Mouse (Mus musculus) liver, embryonic 16.5 days (tissue): ENCODE data around the gene Gnl2. TPM values are rescaled to one million over a fixed set of nuclear protein-coding genes. Genes with fewer than 3 reads are reported as not detected.

Experiments
- ATAC-seq: fragments of 200-750 bp; cut with Nextera tagmentation; 2 replicates; pipeline ENCODE4 v1.8.0; 2017; ENCODE audit warnings: low read depth, mild to moderate bottlenecking, moderate number of reproducible peaks, moderate library complexity
- H3K27ac ChIP-seq: fragments of 300-500 bp; sonication (generic); 2 replicates; pipeline ENCODE4 v1.5.1; 2014; ENCODE audit warnings: mild to moderate bottlenecking, low read length
- H3K27me3 ChIP-seq: fragments of 300-500 bp; sonication (generic); 2 replicates; pipeline ENCODE4 v1.6.1; 2014; ENCODE audit warnings: low read depth, low read length, mixed read lengths; ENCODE audit not compliant: control insufficient read depth, insufficient read depth
- H3K36me3 ChIP-seq: fragments of 300-500 bp; sonication (generic); 2 replicates; pipeline ENCODE4 v1.6.1; 2014; ENCODE audit warnings: mild to moderate bottlenecking; ENCODE audit not compliant: control insufficient read depth, insufficient read depth
- H3K4me1 ChIP-seq: fragments of 300-500 bp; sonication (generic); 2 replicates; pipeline ENCODE4 v1.6.1; 2014; ENCODE audit warnings: low read depth, low read length, mixed read lengths; ENCODE audit not compliant: control insufficient read depth
- H3K4me2 ChIP-seq: fragments of 300-500 bp; sonication (generic); 2 replicates; pipeline ENCODE4 v1.6.1; 2014; ENCODE audit warnings: low read depth, low read length, mixed read lengths
- H3K4me3 ChIP-seq: fragments of 300-500 bp; sonication (generic); 2 replicates; pipeline ENCODE4 v1.5.1; 2014; ENCODE audit warnings: low read depth, mild to moderate bottlenecking, low read length
- H3K9ac ChIP-seq: fragments of 300-500 bp; sonication (generic); 2 replicates; pipeline ENCODE4 v1.6.1; 2014; ENCODE audit warnings: low read depth, low read length
- H3K9me3 ChIP-seq: fragments of 300-500 bp; sonication (generic); replicated peaks from 2 replicates; pipeline ENCODE4 v1.6.1; 2016; ENCODE audit warnings: low read length; ENCODE audit not compliant: control insufficient read depth
- WGBS: fragments of 180-500 bp; shearing (Covaris S2); extraction: QIAGEN DNeasy Blood & Tissue Kit; methylation state at CpG from one replicate; pipeline ENCODE4 v1.1.7; 2014; ENCODE audit not compliant: insufficient replicate concordance; 5-methylcytosine and 5-hydroxymethylcytosine counted together
- polyA plus RNA-seq: library from polyadenylated mRNA; unstranded; fragments of >200 nt; fragmentation: Nextera tagmentation; extraction: Ambion mirVana; gene quantifications from 2 replicates; pipeline ENCODE4 v1.2.1, GENCODE M21; 2015

Gene Gnl2
- polyA plus RNA-seq, result 30.1 TPM in 2 replicates

GRCm38 (mm10) chr4:125015806-125016635 is at the start of gene Gnl2:
Gene Gnl2, plus strand, starts transcription at chr4:125016585.
- WGBS, result 55% methylated on average over 10 of the region's 10 CpGs
- ATAC-seq, result no peak; the same call in 1 of the 2 replicates

GRCm38 (mm10) chr4:124968711-124969110 is 47.7 kb upstream of the Gnl2 start:
- ATAC-seq, result no peak
- no peak overlapping the region for H3K27ac ChIP-seq
- no peaks in the 10 kb centered on the region for H3K9me3 ChIP-seq
- no peaks in the 10 kb centered on the region for H3K36me3 ChIP-seq
- H3K4me2 ChIP-seq, result no peak overlapping the region
- no peaks in the 10 kb centered on the region for H3K27me3 ChIP-seq
- 48% methylated on average over 6 of the region's 6 CpGs for WGBS
- no peak overlapping the region for H3K4me3 ChIP-seq
- no peaks in the 10 kb centered on the region for H3K4me1 ChIP-seq
- no peak overlapping the region for H3K9ac ChIP-seq

More at GRCm38 (mm10) chr4:125015806-125016635, at the start of gene Gnl2:
- no peaks in the 10 kb centered on the region for H3K9me3 ChIP-seq
- H3K27me3 ChIP-seq, result no peaks in the 10 kb centered on the region
- H3K4me2 ChIP-seq, result no peak within 1 kb of the TSS
- H3K27ac ChIP-seq, result no peak within 1 kb of the TSS
- H3K4me3 ChIP-seq, result no peak within 1 kb of the TSS
- H3K9ac ChIP-seq, result no peak within 1 kb of the TSS
- no peaks in the 10 kb centered on the region for H3K4me1 ChIP-seq
- H3K36me3 ChIP-seq, result no peaks in the 10 kb centered on the region

- H3K9ac ChIP-seq, result no peak overlapping the region
- no peak overlapping the region for H3K4me3 ChIP-seq
- H3K4me1 ChIP-seq, result no peaks in the 10 kb centered on the region
- no peak overlapping the region for H3K4me2 ChIP-seq
- no peak for ATAC-seq
- WGBS, result 28% methylated on average over 7 of the region's 7 CpGs
- no peaks in the 10 kb centered on the region for H3K36me3 ChIP-seq
- H3K9me3 ChIP-seq, result no peaks in the 10 kb centered on the region
- H3K27ac ChIP-seq, result no peak overlapping the region
- H3K27me3 ChIP-seq, result no peaks in the 10 kb centered on the region
Observed at GRCm38 (mm10) chr4:124969219-124969848, 47.1 kb upstream of the Gnl2 start.

- Histone ChIP-seq H3K4me2 (no peak overlapping the region), H3K9ac (no peak overlapping the region), H3K4me1 (no peaks in the 10 kb centered on the region), H3K9me3 (no peaks in the 10 kb centered on the region), H3K27ac (no peak overlapping the region), H3K4me3 (no peak overlapping the region), H3K36me3 (no peaks in the 10 kb centered on the region), H3K27me3 (no peaks in the 10 kb centered on the region)
- no peak for ATAC-seq
- WGBS, result 62% methylated on average over 11 of the region's 11 CpGs
Observed at GRCm38 (mm10) chr4:124970194-124970593, 46.2 kb upstream of the Gnl2 start.

- 47% methylated on average over 5 of the region's 5 CpGs for WGBS
- ATAC-seq, result no peak
Observed at GRCm38 (mm10) chr4:124970677-124971076, 45.7 kb upstream of the Gnl2 start.

GRCm38 (mm10) chr4:124971094-124971493 is 45.3 kb upstream of the Gnl2 start:
- Histone ChIP-seq H3K27me3 (no peaks in the 10 kb centered on the region), H3K9ac (no peak overlapping the region), H3K9me3 (no peaks in the 10 kb centered on the region), H3K36me3 (no peaks in the 10 kb centered on the region), H3K4me3 (no peak overlapping the region), H3K4me1 (no peaks in the 10 kb centered on the region), H3K27ac (no peak overlapping the region), H3K4me2 (no peak overlapping the region)
- WGBS, result 62% methylated on average over 8 of the region's 8 CpGs
- no peak for ATAC-seq

More at GRCm38 (mm10) chr4:124970677-124971076, 45.7 kb upstream of the Gnl2 start:
- Histone ChIP-seq H3K9ac (no peak overlapping the region), H3K36me3 (no peaks in the 10 kb centered on the region), H3K27me3 (no peaks in the 10 kb centered on the region), H3K27ac (no peak overlapping the region), H3K4me1 (no peaks in the 10 kb centered on the region), H3K4me2 (no peak overlapping the region), H3K4me3 (no peak overlapping the region), H3K9me3 (no peaks in the 10 kb centered on the region)

GRCm38 (mm10) chr4:124972316-124972715 is 44.1 kb upstream of the Gnl2 start:
- ATAC-seq, result no peak
- WGBS, result 49% methylated on average over 9 of the region's 9 CpGs

GRCm38 (mm10) chr4:124973296-124973695 is 43.1 kb upstream of the Gnl2 start:
- Histone ChIP-seq H3K27me3 (no peaks in the 10 kb centered on the region), H3K4me1 (no peaks in the 10 kb centered on the region), H3K9ac (no peak overlapping the region), H3K27ac (no peak overlapping the region), H3K9me3 (no peaks in the 10 kb centered on the region), H3K4me3 (no peak overlapping the region), H3K36me3 (no peaks in the 10 kb centered on the region), H3K4me2 (no peak overlapping the region)
- 45% methylated on average over 2 of the region's 2 CpGs for WGBS
- no peak for ATAC-seq

More at GRCm38 (mm10) chr4:124972316-124972715, 44.1 kb upstream of the Gnl2 start:
- H3K36me3 ChIP-seq, result no peaks in the 10 kb centered on the region
- H3K9ac ChIP-seq, result no peak overlapping the region
- H3K4me3 ChIP-seq, result no peak overlapping the region
- no peaks in the 10 kb centered on the region for H3K27me3 ChIP-seq
- H3K4me2 ChIP-seq, result no peak overlapping the region
- no peak overlapping the region for H3K27ac ChIP-seq
- no peaks in the 10 kb centered on the region for H3K9me3 ChIP-seq
- H3K4me1 ChIP-seq, result no peaks in the 10 kb centered on the region

GRCm38 (mm10) chr4:124978201-124978600 is 38.2 kb upstream of the Gnl2 start:
- 20% methylated on average over 5 of the region's 5 CpGs for WGBS

More at GRCm38 (mm10) chr4:124978201-124978600, 38.2 kb upstream of the Gnl2 start:
- H3K27me3 ChIP-seq, result peaks cover 3% of the 10 kb centered on the region
- no peak overlapping the region for H3K4me2 ChIP-seq
- H3K36me3 ChIP-seq, result no peaks in the 10 kb centered on the region
- ATAC-seq, result no peak
- no peaks in the 10 kb centered on the region for H3K4me1 ChIP-seq
- no peak overlapping the region for H3K27ac ChIP-seq
- no peaks in the 10 kb centered on the region for H3K9me3 ChIP-seq
- no peak overlapping the region for H3K4me3 ChIP-seq
- no peak overlapping the region for H3K9ac ChIP-seq
